Mouse (Mus musculus) kidney, embryonic 14.5 days (tissue): Measurements from ENCODE around the gene Tmem88b. TPM values are rescaled to one million over a fixed set of nuclear protein-coding genes. Genes with fewer than 3 reads are reported as not detected.

ENCODE experiments used
- ATAC-seq: fragments of 200-750 bp; cut with Nextera tagmentation; 2 replicates; pipeline ENCODE4 v1.8.0; 2017; ENCODE audit warnings: moderate number of reproducible peaks, mild to moderate bottlenecking, moderate TSS enrichment, moderate library complexity; ENCODE audit not compliant: low FRiP score, low TSS enrichment
- H3K27ac ChIP-seq: fragments of 300-500 bp; sonication (generic); 2 replicates; pipeline ENCODE4 v1.5.1; 2014; ENCODE audit warnings: low read depth, mild to moderate bottlenecking, low read length, moderate library complexity, mixed read lengths
- H3K27me3 ChIP-seq: fragments of 300-500 bp; sonication (generic); 2 replicates; pipeline ENCODE4 v1.6.1; 2014; ENCODE audit warnings: mild to moderate bottlenecking, low read length; ENCODE audit not compliant: control insufficient read depth, insufficient read depth
- H3K36me3 ChIP-seq: fragments of 300-500 bp; sonication (generic); 2 replicates; pipeline ENCODE4 v1.6.1; 2014; ENCODE audit warnings: low read length, mixed read lengths; ENCODE audit not compliant: control insufficient read depth, insufficient read depth
- H3K4me1 ChIP-seq: fragments of 300-500 bp; sonication (generic); 2 replicates; pipeline ENCODE4 v1.6.1; 2014; ENCODE audit warnings: low read length, mixed read lengths; ENCODE audit not compliant: control insufficient read depth, insufficient read depth
- H3K4me2 ChIP-seq: fragments of 300-500 bp; sonication (generic); replicated peaks from 2 replicates; pipeline ENCODE4 v1.6.1; 2014; ENCODE audit warnings: low read depth, mild to moderate bottlenecking, low read length
- H3K4me3 ChIP-seq: fragments of 300-500 bp; sonication (generic); 2 replicates; pipeline ENCODE4 v1.5.1; 2014; ENCODE audit warnings: mild to moderate bottlenecking, low read length
- H3K9ac ChIP-seq: fragments of 300-500 bp; sonication (generic); 2 replicates; pipeline ENCODE4 v1.6.1; 2014; ENCODE audit warnings: low read depth, mild to moderate bottlenecking, low read length, moderate library complexity
- H3K9me3 ChIP-seq: fragments of 300-500 bp; sonication (generic); 2 replicates; pipeline ENCODE4 v1.6.1; 2016; ENCODE audit warnings: low read length; ENCODE audit not compliant: control insufficient read depth
- WGBS: fragments of 180-500 bp; shearing (Covaris S2); extraction: QIAGEN DNeasy Blood & Tissue Kit; methylation state at CpG from one replicate; pipeline ENCODE4 v1.1.7; 2014; 5-methylcytosine and 5-hydroxymethylcytosine counted together
- polyA plus RNA-seq: library from polyadenylated mRNA; unstranded; fragments of >200 nt; fragmentation: Nextera tagmentation; extraction: Ambion mirVana; gene quantifications from 2 replicates; pipeline ENCODE4 v1.2.1, GENCODE M21; 2014

The Tmem88b gene
- polyA plus RNA-seq, 1 experiment from 2014 or later = 0.32 TPM

GRCm38 (mm10) chr4:155821025-155821424 is 35.4 kb upstream of the Tmem88b start:
- ATAC-seq = no peak
- 79% methylated on average over 7 of the region's 7 CpGs for WGBS
- H3K9ac ChIP-seq = no peak overlapping the region

DNA sequence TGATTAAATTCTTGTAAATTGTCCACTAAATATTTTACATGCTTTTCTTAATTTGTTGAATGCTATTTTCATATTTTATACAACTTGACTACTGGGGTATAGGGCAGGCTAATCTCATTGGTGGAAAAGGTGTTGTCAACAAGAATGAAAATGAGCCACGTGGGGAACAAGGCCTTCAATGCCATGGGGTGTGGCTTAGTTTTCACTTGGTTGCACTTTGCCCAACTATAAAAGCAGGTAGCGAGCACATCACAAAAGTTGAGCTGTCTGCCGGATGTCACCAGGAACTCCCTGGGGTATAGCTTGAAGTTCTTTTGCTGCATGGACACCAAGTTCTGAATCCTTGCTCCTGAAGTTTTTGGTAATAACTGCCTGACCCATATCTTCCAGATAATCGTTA is 31.9 kb upstream of the Tmem88b start:
- no peak for ATAC-seq
- H3K36me3 ChIP-seq = peaks cover 89% of the 10 kb centered on the region
- 91% methylated on average over 4 of the region's 4 CpGs for whole genome bisulfite sequencing
- no peak overlapping the region for H3K27ac ChIP-seq
- no peaks in the 10 kb centered on the region for H3K9me3 ChIP-seq
- peaks cover 10% of the 10 kb centered on the region for H3K4me1 ChIP-seq
- no peaks in the 10 kb centered on the region for H3K27me3 ChIP-seq
- H3K9ac ChIP-seq = no peak overlapping the region
- H3K4me2 ChIP-seq = no peak overlapping the region
- no peak overlapping the region for H3K4me3 ChIP-seq

More at GRCm38 (mm10) chr4:155821025-155821424, 35.4 kb upstream of the Tmem88b start:
- H3K4me2 ChIP-seq = no peak overlapping the region
- no peak overlapping the region for H3K4me3 ChIP-seq
- H3K27ac ChIP-seq = no peak overlapping the region
- H3K9me3 ChIP-seq = no peaks in the 10 kb centered on the region
- peaks cover 96% of the 10 kb centered on the region for H3K36me3 ChIP-seq
- H3K4me1 ChIP-seq = no peaks in the 10 kb centered on the region
- H3K27me3 ChIP-seq = no peaks in the 10 kb centered on the region

GRCm38 (mm10) chr4:155812665-155813181 is 27.0 kb upstream of the Tmem88b start:
- H3K27ac ChIP-seq = peak overlapping the region; percentile 91
- H3K4me3 ChIP-seq = peak overlapping the region; percentile 100
- H3K9ac ChIP-seq = peak overlapping the region; percentile 100
- H3K36me3 ChIP-seq = peaks cover 73% of the 10 kb centered on the region
- ATAC-seq = peak; percentile 38
- H3K4me2 ChIP-seq = peak overlapping the region; percentile 92
- peaks cover 10% of the 10 kb centered on the region for H3K4me1 ChIP-seq
- H3K9me3 ChIP-seq = no peaks in the 10 kb centered on the region
- no peaks in the 10 kb centered on the region for H3K27me3 ChIP-seq
- under 1% methylated on average over 44 of the region's 49 CpGs for WGBS

DNA sequence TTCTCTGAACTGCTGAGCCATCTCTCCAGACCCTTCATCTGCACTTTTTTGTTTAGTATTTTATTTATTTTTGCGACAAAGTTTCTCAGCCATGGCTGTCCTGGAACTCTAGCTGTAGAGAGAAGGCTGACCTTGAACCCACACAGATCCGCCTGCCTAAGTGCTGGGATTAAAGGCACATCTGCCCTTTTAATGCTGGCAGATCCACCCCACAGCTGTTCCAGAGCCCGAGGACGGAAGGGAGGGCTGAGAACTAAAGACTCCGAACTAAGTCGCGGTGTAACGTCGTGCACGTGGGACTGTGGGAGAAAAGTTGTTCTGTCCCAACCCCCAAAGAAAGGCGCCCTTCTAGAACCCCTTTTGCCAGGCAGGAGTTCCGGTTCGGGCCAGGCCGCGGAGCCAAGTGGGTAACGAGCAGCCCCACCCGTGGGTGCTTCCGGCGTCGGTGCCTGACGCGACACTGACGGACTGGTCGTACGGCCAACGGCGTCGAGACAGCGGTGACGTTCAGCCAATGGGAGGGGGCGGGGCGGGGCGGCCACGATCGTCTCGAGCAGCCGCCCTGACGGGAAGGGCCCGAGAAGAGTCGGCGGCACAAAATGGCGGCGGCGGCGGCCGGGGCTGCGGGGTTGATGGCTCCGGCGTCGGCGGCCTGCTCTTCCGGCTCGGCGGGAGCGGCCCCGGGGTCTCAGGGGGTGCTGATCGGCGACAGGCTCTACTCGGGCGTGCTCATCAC is 26.4 kb upstream of the Tmem88b start, which contains the start of gene Ccnl2:
Ccnl2 (plus strand) TSS at position 561 of the 736 bp plus-strand sequence.
- Histone ChIP-seq H3K36me3 (peaks cover 71% of the 10 kb centered on the region), H3K9me3 (no peaks in the 10 kb centered on the region), H3K4me2 (peak within 1 kb of the TSS; percentile 92), H3K4me3 (peak within 1 kb of the TSS; percentile 100), H3K9ac (peak within 1 kb of the TSS; percentile 100), H3K27me3 (no peaks in the 10 kb centered on the region), H3K4me1 (peaks cover 10% of the 10 kb centered on the region), H3K27ac (peak within 1 kb of the TSS; percentile 91)
- ATAC-seq = peak; percentile 99
- under 1% methylated on average over 59 of the region's 60 CpGs for WGBS

DNA sequence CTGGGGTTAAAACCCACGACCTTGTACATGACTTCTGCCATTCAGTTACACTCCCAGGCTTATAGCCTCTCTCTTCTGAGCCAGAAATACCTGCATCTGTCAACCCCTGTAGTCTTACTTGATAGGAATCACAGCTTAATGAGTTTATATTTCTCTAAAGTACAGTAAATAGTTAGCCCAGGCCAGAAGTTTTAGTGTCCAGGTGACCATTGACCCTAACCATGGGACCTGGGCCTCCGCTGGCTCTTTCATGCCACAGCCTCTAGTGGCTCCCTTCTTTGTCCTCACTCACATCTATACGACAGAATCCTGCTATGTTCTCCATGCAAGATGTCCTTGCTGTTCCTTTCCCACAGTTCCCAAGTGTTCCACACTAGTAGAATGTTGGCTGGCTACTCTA is 22.2 kb upstream of the Tmem88b start:
- WGBS = 90% methylated on average over 3 of the region's 3 CpGs
- H3K4me2 ChIP-seq = no peak overlapping the region
- no peak overlapping the region for H3K27ac ChIP-seq
- no peak overlapping the region for H3K9ac ChIP-seq
- ATAC-seq = no peak
- no peaks in the 10 kb centered on the region for H3K9me3 ChIP-seq
- H3K4me1 ChIP-seq = peaks cover 8% of the 10 kb centered on the region; the same call in 1 of the 2 replicates
- no peak overlapping the region for H3K4me3 ChIP-seq
- peaks cover 39% of the 10 kb centered on the region for H3K36me3 ChIP-seq
- no peaks in the 10 kb centered on the region for H3K27me3 ChIP-seq

DNA sequence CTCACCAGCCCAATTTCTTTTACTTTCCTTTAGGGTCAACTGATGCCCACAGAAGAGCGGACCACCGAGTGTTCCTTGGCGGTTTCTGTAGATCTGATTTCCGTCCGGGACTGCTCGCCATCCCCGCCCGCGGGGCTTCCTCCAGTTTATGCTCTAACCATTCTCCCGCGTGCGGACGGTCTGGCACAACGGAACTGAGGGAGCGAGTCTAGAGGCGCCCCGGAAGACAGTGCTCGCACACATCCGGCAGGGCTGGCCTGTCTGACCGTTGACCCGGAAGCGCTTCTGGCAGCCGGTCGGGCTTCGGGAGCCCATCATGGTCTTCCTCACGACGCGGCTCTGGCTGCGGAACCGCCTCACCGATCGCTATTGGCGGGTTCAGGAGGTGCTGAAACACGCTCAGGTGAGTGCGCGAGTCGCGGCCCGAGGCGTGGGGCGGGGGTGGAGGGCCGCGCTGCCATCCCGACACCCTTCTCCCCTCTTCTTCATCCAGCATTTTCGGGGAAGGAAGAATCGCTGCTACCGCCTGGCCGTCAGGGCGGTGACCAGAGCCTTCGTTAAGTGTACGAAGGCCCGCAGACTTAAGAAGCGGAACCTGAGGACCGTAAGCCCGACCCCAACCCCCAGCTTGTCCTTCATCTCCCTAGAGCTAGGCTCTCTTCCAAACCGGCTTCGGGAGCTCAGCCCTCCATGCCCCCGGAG is 17.8 kb upstream of the Tmem88b start:
- peak; percentile 98 for ATAC-seq
- Histone ChIP-seq H3K9me3 (no peaks in the 10 kb centered on the region), H3K27ac (peak overlapping the region; percentile 43; the same call in 1 of the 2 replicates), H3K9ac (peak overlapping the region; percentile 80), H3K4me2 (peak overlapping the region; percentile 53), H3K4me3 (peak overlapping the region; percentile 86), H3K36me3 (peaks cover 16% of the 10 kb centered on the region), H3K27me3 (no peaks in the 10 kb centered on the region), H3K4me1 (peaks cover 8% of the 10 kb centered on the region; the same call in 1 of the 2 replicates)
- under 1% methylated on average over 58 of the region's 58 CpGs for WGBS

GRCm38 (mm10) chr4:155802741-155803339 is 17.2 kb upstream of the Tmem88b start, which contains the start of gene Mrpl20:
Gene Mrpl20 (plus strand): TSS chr4:155802878.
- WGBS = 11% methylated on average over 12 of the region's 12 CpGs
- H3K4me3 ChIP-seq = peak within 1 kb of the TSS; percentile 86
- H3K9ac ChIP-seq = peak within 1 kb of the TSS; percentile 80
- peak within 1 kb of the TSS; percentile 53 for H3K4me2 ChIP-seq
- peak; percentile 47; the same call in 1 of the 2 replicates for ATAC-seq
- peaks cover 9% of the 10 kb centered on the region for H3K36me3 ChIP-seq
- no peaks in the 10 kb centered on the region for H3K9me3 ChIP-seq
- peak within 1 kb of the TSS; percentile 43; the same call in 1 of the 2 replicates for H3K27ac ChIP-seq
- H3K27me3 ChIP-seq = no peaks in the 10 kb centered on the region
- H3K4me1 ChIP-seq = peaks cover 8% of the 10 kb centered on the region; the same call in 1 of the 2 replicates

DNA sequence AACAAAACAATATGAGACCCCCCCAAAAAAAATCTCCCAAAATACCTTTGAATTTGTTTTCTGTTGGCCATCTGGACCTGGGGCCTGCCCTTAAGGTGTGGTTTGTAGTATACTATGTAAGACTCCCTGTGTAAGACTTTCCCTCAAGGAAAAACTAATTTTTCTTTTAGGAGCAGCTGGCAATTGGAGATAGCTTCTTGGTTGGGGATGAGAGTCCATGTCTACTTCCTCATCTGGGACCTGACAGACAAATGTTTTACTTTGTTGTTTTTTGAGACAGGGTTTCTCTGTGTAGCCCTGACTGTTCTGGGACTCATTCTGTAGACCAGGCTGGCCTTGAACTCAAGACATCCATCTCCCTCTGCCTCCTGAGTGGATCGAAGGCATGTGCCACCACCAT is 16.4 kb upstream of the Tmem88b start:
- Histone ChIP-seq H3K4me2 (no peak overlapping the region), H3K9ac (no peak overlapping the region), H3K36me3 (peaks cover 3% of the 10 kb centered on the region; the same call in 1 of the 2 replicates), H3K4me3 (no peak overlapping the region), H3K4me1 (peaks cover 8% of the 10 kb centered on the region; the same call in 1 of the 2 replicates), H3K27me3 (no peaks in the 10 kb centered on the region), H3K9me3 (no peaks in the 10 kb centered on the region), H3K27ac (no peak overlapping the region)
- 93% methylated on average over 1 of the region's 1 CpGs for WGBS
- no peak for ATAC-seq
